Mouse (Mus musculus): ENCODE data around the gene Tas2r108.

DNA sequence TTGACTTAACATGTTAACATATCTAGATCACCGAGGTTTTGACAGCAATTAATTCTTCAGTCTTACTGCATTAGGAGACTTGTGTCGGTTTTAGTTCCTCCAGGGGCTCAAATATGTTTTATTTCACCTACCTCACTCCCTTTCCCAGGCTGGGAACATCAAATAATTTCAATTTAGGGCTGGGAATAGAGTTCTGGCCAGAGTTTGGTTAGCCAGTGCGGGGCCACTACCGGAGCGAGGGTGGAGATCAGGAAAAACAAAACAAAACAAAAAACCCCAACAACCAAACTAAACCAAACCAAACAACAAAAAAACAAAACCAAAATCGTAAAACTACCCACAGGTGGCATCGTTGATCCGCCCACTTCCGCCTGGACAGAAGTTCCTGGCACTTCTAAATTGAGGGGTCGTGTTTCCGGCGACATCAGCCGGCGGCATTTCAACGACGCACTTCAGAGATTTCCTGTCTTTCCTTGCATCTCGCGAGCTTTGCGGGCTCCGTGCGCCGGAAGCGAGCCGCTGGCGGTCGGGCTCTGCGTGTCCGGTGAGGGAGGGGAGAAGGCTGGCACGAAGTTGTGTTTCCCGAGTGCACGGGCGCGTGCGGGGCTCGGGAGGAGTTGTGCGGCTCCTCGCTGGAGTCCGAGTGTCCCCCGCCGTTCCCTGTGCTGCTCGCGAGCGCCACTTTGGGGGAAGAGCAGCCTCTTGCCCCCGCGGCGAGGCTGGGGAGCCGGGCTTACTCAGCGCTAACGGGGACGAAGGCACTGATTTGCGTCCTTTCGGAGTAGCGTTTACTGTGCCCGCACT, 22.2 kb upstream of the Tas2r108 start, which contains the start of gene Ssbp1:
- peak in 1 of 3 experiments; percentile 33 for TF ChIP-seq MYOG (IDR thresholded peaks at IDR 0.05; ENCODE audit: control insufficient read depth in 1 of 3, insufficient read depth in 1 of 3, insufficient read length in 2 of 3, low read depth in 2 of 3)
- TF ChIP-seq TCF12 (IDR thresholded peaks at IDR 0.05; ENCODE audit: insufficient read depth, poor library complexity, severe bottlenecking) = no peak
- peak; percentile 17 for TF ChIP-seq E2F4 (IDR thresholded peaks at IDR 0.05; ENCODE audit: insufficient read depth)
- TF ChIP-seq POLR2AphosphoS2 (IDR thresholded peaks at IDR 0.05; ENCODE audit: insufficient read length, low read depth) = peak; percentile 97
- peak; percentile 93 for TF ChIP-seq POLR2A (IDR thresholded peaks at IDR 0.05; ENCODE audit: insufficient read length, low read depth)
- TF ChIP-seq MAX (IDR thresholded peaks at IDR 0.05; ENCODE audit: low read depth) = no peak
- no peak for TF ChIP-seq USF1 (IDR thresholded peaks at IDR 0.05; ENCODE audit: low read depth)
- no peak for TF ChIP-seq CEBPB (IDR thresholded peaks at IDR 0.05; ENCODE audit: insufficient read depth, poor library complexity, severe bottlenecking)
- peak in 1 of 3 experiments; percentile 30 for TF ChIP-seq MYOD1 (IDR thresholded peaks at IDR 0.05; ENCODE audit: control insufficient read depth in 1 of 3, insufficient read length in 2 of 3, low read depth in 2 of 3)
- TF ChIP-seq SRF (IDR thresholded peaks at IDR 0.05; ENCODE audit: control insufficient read depth, insufficient read length, low read depth) = peak; percentile 54

Measured in myocyte (in vitro differentiated cells).